13 mouse cellular contexts compared by ENCODE assay signal in genomic region chr11:116148761-116149221, GRCm38 (mm10). TPM values are rescaled to one million over a fixed set of nuclear protein-coding genes. Genes with fewer than 3 reads are reported as not detected.
A peak's percentile ranks its signal among the peaks of the same experiment; 100 is the strongest.
DNase-seq lines count a peak whose midpoint lies in the region; ATAC-seq and TF ChIP-seq lines count a peak whose summit lies in the region.
"Had no signal": no experiment of that assay in that cellular context is flagged by ENCODE, and none has a peak within 500 bp of the region (broad histone marks: within the 10 kb centered on the region; RNA-seq: fewer than 3 reads in every experiment).

No protein-coding gene starts in this region.

- peaks cover 7% of the 10 kb centered on the region; the same call in 1 of the 2 replicates for H3K4me1 ChIP-seq in midbrain, embryonic 10.5 days
- no peaks in the 10 kb centered on the region for H3K4me1 ChIP-seq in midbrain, embryonic 15.5 days
- no peaks in the 10 kb centered on the region for H3K4me1 ChIP-seq in intestine, postnatal 0 days (replicated peaks; ENCODE audit: control insufficient read depth, insufficient read depth, low read length)

- no peak for TF ChIP-seq CTCF in intestine, postnatal 0 days (IDR thresholded peaks at IDR 0.05; ENCODE audit: low read depth)

- H3K27me3 ChIP-seq in midbrain, embryonic 10.5 days (ENCODE audit: low read depth, poor library complexity, severe bottlenecking), result no peaks in the 10 kb centered on the region
- no peaks in the 10 kb centered on the region for H3K27me3 ChIP-seq in midbrain, embryonic 15.5 days (replicated peaks)
- no peaks in the 10 kb centered on the region for H3K27me3 ChIP-seq in intestine, postnatal 0 days (replicated peaks; ENCODE audit: control insufficient read depth, insufficient read depth, low read length)

- no peak overlapping the region for H3K4me2 ChIP-seq in midbrain, embryonic 15.5 days
- no peak overlapping the region for H3K4me2 ChIP-seq in intestine, postnatal 0 days (replicated peaks; ENCODE audit: low read depth)
- H3K4me2 ChIP-seq: lung, embryonic 14.5 days had no signal

- 68% methylated on average over 20 of the region's 20 CpGs for WGBS in midbrain, embryonic 10.5 days
- WGBS in midbrain, embryonic 15.5 days, result 69% methylated on average over 20 of the region's 20 CpGs
- 67% methylated on average over 20 of the region's 20 CpGs for WGBS in intestine, postnatal 0 days

- peaks cover 100% of the 10 kb centered on the region for H3K36me3 ChIP-seq in midbrain, embryonic 10.5 days
- peaks cover 64% of the 10 kb centered on the region for H3K36me3 ChIP-seq in midbrain, embryonic 15.5 days (replicated peaks)
- H3K36me3 ChIP-seq in intestine, postnatal 0 days (ENCODE audit: control insufficient read depth, insufficient read depth), result peaks cover 90% of the 10 kb centered on the region

- peak overlapping the region; percentile 13; the same call in 1 of the 2 replicates for H3K27ac ChIP-seq in midbrain, embryonic 10.5 days (replicated peaks)
- no peak overlapping the region for H3K27ac ChIP-seq in midbrain, embryonic 15.5 days
- no peak overlapping the region for H3K27ac ChIP-seq in intestine, postnatal 0 days (ENCODE audit: low read depth, low read length)
- H3K27ac ChIP-seq: limb, embryonic 10.5 days had no signal

- no peak for ATAC-seq in midbrain, embryonic 15.5 days (replicated peaks)
- ATAC-seq in intestine, postnatal 0 days, result no peak

- H3K4me3 ChIP-seq in midbrain, embryonic 10.5 days, result no peak overlapping the region
- H3K4me3 ChIP-seq in midbrain, embryonic 15.5 days, result no peak overlapping the region
- H3K4me3 ChIP-seq in intestine, postnatal 0 days (ENCODE audit: low read depth, low read length), result no peak overlapping the region
- H3K4me3 ChIP-seq: erythroblast, embryonic 14.5 days; limb, embryonic 10.5 days had no signal

- peak; percentile 44 to 71 for DNase-seq in frontal cortex, adult 2 months (ENCODE audit: extremely low spot score in 1 of 2, low spot score in 1 of 2)
- no peak for DNase-seq in frontal cortex, postnatal 14 days (ENCODE audit: low spot score in 2 of 2)
- no peak for DNase-seq in midbrain, embryonic 10.5 days (ENCODE audit: low spot score)
- peak; percentile 76 for DNase-seq in cerebellum, adult 8-10 months
- peak; percentile 68 for DNase-seq in layer of hippocampus, adult 9-11 months
- DNase-seq in urinary bladder, adult 18-20 months (ENCODE audit: low spot score in 2 of 2), result no peak
- DNase-seq: gastrocnemius, postnatal 10 days; heart, postnatal 36 days; lung, embryonic 14.5 days had no signal

- no peaks in the 10 kb centered on the region for H3K9me3 ChIP-seq in midbrain, embryonic 10.5 days (replicated peaks)
- no peaks in the 10 kb centered on the region for H3K9me3 ChIP-seq in midbrain, embryonic 15.5 days
- H3K9me3 ChIP-seq in intestine, postnatal 0 days (ENCODE audit: control insufficient read depth), result no peaks in the 10 kb centered on the region
- H3K9me3 ChIP-seq: limb, embryonic 10.5 days had no signal

- no peak overlapping the region for H3K9ac ChIP-seq in midbrain, embryonic 15.5 days
- no peak overlapping the region for H3K9ac ChIP-seq in intestine, postnatal 0 days (ENCODE audit: low read depth, low read length)
- H3K9ac ChIP-seq: lung, embryonic 14.5 days had no signal

RNA-seq across cellular contexts. Expression of gene Mrpl38, which starts 10.1 kb away (rescaled TPM):
- polyA plus RNA-seq in frontal cortex, adult 2 months (2012; rRNA removed), result 36.1 and 44.3 TPM in 2 replicates
- 113 TPM in 2 replicates for polyA plus RNA-seq in midbrain, embryonic 10.5 days (2016; fragmentation: Nextera tagmentation; extraction: Ambion mirVana)
- polyA plus RNA-seq in midbrain, embryonic 15.5 days (2015; fragmentation: Nextera tagmentation; extraction: Ambion mirVana), result 81.7 and 85.1 TPM in 2 replicates
- 35.6 and 38.5 TPM in 2 replicates for polyA plus RNA-seq in intestine, postnatal 0 days (2015; fragmentation: Nextera tagmentation; extraction: Ambion mirVana)

RNA-seq across cellular contexts. Expression of gene Trim65, which starts 17.9 kb away (rescaled TPM):
- polyA plus RNA-seq in frontal cortex, adult 2 months (2012; rRNA removed), result 6.2 and 6.3 TPM in 2 replicates
- 1.4 and 1.8 TPM in 2 replicates for polyA plus RNA-seq in midbrain, embryonic 10.5 days (2016; fragmentation: Nextera tagmentation; extraction: Ambion mirVana)
- 2.7 and 3.1 TPM in 2 replicates for polyA plus RNA-seq in midbrain, embryonic 15.5 days (2015; fragmentation: Nextera tagmentation; extraction: Ambion mirVana)
- polyA plus RNA-seq in intestine, postnatal 0 days (2015; fragmentation: Nextera tagmentation; extraction: Ambion mirVana), result 3.1 and 3.3 TPM in 2 replicates

RNA-seq across cellular contexts. Expression of gene Fbf1, which starts 19.2 kb away (rescaled TPM):
- polyA plus RNA-seq in frontal cortex, adult 2 months (2012; rRNA removed), result 105 and 124 TPM in 2 replicates
- 58.9 and 71.0 TPM in 2 replicates for polyA plus RNA-seq in midbrain, embryonic 10.5 days (2016; fragmentation: Nextera tagmentation; extraction: Ambion mirVana)
- 69.2 and 78.4 TPM in 2 replicates for polyA plus RNA-seq in midbrain, embryonic 15.5 days (2015; fragmentation: Nextera tagmentation; extraction: Ambion mirVana)
- 3.7 and 4.8 TPM in 2 replicates for polyA plus RNA-seq in intestine, postnatal 0 days (2015; fragmentation: Nextera tagmentation; extraction: Ambion mirVana)

RNA-seq across cellular contexts. Expression of gene Trim47, which starts 21.8 kb away (rescaled TPM):
- polyA plus RNA-seq in frontal cortex, adult 2 months (2012; rRNA removed), result 6.2 and 7.4 TPM in 2 replicates
- 2.7 TPM in 2 replicates for polyA plus RNA-seq in midbrain, embryonic 10.5 days (2016; fragmentation: Nextera tagmentation; extraction: Ambion mirVana)
- 10.5 and 12.2 TPM in 2 replicates for polyA plus RNA-seq in midbrain, embryonic 15.5 days (2015; fragmentation: Nextera tagmentation; extraction: Ambion mirVana)
- 15.7 and 16.1 TPM in 2 replicates for polyA plus RNA-seq in intestine, postnatal 0 days (2015; fragmentation: Nextera tagmentation; extraction: Ambion mirVana)

RNA-seq across cellular contexts. Expression of gene Ten1, which starts 49.9 kb away (rescaled TPM):
- 50.9 and 51.0 TPM in 2 replicates for polyA plus RNA-seq in frontal cortex, adult 2 months (2012; rRNA removed)
- 57.2 and 60.8 TPM in 2 replicates for polyA plus RNA-seq in midbrain, embryonic 10.5 days (2016; fragmentation: Nextera tagmentation; extraction: Ambion mirVana)
- polyA plus RNA-seq in midbrain, embryonic 15.5 days (2015; fragmentation: Nextera tagmentation; extraction: Ambion mirVana), result 86.7 and 92.5 TPM in 2 replicates
- polyA plus RNA-seq in intestine, postnatal 0 days (2015; fragmentation: Nextera tagmentation; extraction: Ambion mirVana), result 64.6 and 66.8 TPM in 2 replicates

Comparison
In these comparisons a context has a peak if more than half of its experiments do, and no peak if none do; other contexts are left out.
1. DNase-seq: peak in frontal cortex, adult 2 months (2 of 2), cerebellum, adult 8-10 months (single experiment) and layer of hippocampus, adult 9-11 months (single experiment); none in frontal cortex, postnatal 14 days (0 of 2), midbrain, embryonic 10.5 days (single experiment) and urinary bladder, adult 18-20 months (0 of 2).
2. RNA of gene Fbf1, which starts 19.2 kb away (polyA plus RNA-seq): 105 to 124 TPM in frontal cortex, adult 2 months, 69.2 to 78.4 TPM in midbrain, embryonic 15.5 days and 58.9 to 71.0 TPM in midbrain, embryonic 10.5 days; 3.7 to 4.8 TPM in intestine, postnatal 0 days; every median in the first group is over 10 times any median in the second.